In genomic region chr1:119894936-119895335, GRCm38 (mm10) we compare ENCODE assay signal across 8 mouse cellular contexts. TPM values are rescaled to one million over a fixed set of nuclear protein-coding genes. Genes with fewer than 3 reads are reported as not detected.
DNase-seq lines count a peak whose midpoint lies in the region; ATAC-seq lines count a peak whose summit lies in the region.

No protein-coding gene starts in this region.

- ATAC-seq in frontal cortex, adult (ENCODE audit: low TSS enrichment), result 0 out of 2 replicates have a peak, but pooled peaks have one; percentile 3
- ATAC-seq in cerebellum, adult (ENCODE audit: insufficient number of reproducible peaks, low FRiP score, low TSS enrichment), result 0 out of 2 replicates have a peak, but pooled peaks have one; percentile 23
- peak; percentile 27; the same call in 1 of the 2 replicates for ATAC-seq in forebrain, embryonic 14.5 days
- ATAC-seq in hindbrain, embryonic 16.5 days, result peak; percentile 11; the same call in 1 of the 2 replicates
- peak; percentile 65 for ATAC-seq in midbrain, embryonic 11.5 days (ENCODE audit: low FRiP score)

- no peak overlapping the region for H3K9ac ChIP-seq in forebrain, embryonic 14.5 days (ENCODE audit: low read length)
- H3K9ac ChIP-seq in hindbrain, embryonic 16.5 days (ENCODE audit: low read depth, low read length), result no peak overlapping the region
- H3K9ac ChIP-seq in midbrain, embryonic 11.5 days (ENCODE audit: low read length), result no peak overlapping the region

- DNase-seq in frontal cortex, postnatal 14 days (ENCODE audit: low spot score in 2 of 2), result no peak
- DNase-seq in forebrain, embryonic 14.5 days (ENCODE audit: low spot score), result peak; percentile 71
- DNase-seq in left cerebral cortex, postnatal 10 days (ENCODE audit: extremely low spot score in 1 of 2, low spot score in 2 of 2), result peak; percentile 53 to 68
- DNase-seq in midbrain, embryonic 11.5 days (ENCODE audit: low spot score, missing footprints), result peak; percentile 96
- DNase-seq in spleen, adult 12 weeks (ENCODE audit: low spot score), result peak; percentile 38

- H3K36me3 ChIP-seq in forebrain, embryonic 14.5 days (ENCODE audit: control insufficient read depth, insufficient read depth, low read length), result no peaks in the 10 kb centered on the region
- H3K36me3 ChIP-seq in hindbrain, embryonic 16.5 days (ENCODE audit: control insufficient read depth, insufficient read depth, low read length), result no peaks in the 10 kb centered on the region
- H3K36me3 ChIP-seq in midbrain, embryonic 11.5 days (ENCODE audit: control insufficient read depth, insufficient read depth, low read length), result no peaks in the 10 kb centered on the region

- no peaks in the 10 kb centered on the region for H3K27me3 ChIP-seq in forebrain, embryonic 14.5 days (replicated peaks; ENCODE audit: control insufficient read depth, insufficient read depth, low read length)
- no peaks in the 10 kb centered on the region for H3K27me3 ChIP-seq in hindbrain, embryonic 16.5 days (replicated peaks; ENCODE audit: control insufficient read depth, insufficient read depth, low read length)
- H3K27me3 ChIP-seq in midbrain, embryonic 11.5 days (ENCODE audit: control insufficient read depth, insufficient read depth, low read length), result no peaks in the 10 kb centered on the region

- no peak overlapping the region for H3K4me3 ChIP-seq in forebrain, embryonic 14.5 days (ENCODE audit: low read depth, low read length)
- H3K4me3 ChIP-seq in hindbrain, embryonic 16.5 days (ENCODE audit: low read length), result no peak overlapping the region
- no peak overlapping the region for H3K4me3 ChIP-seq in midbrain, embryonic 11.5 days (ENCODE audit: low read depth, low read length)

- no peak overlapping the region for H3K27ac ChIP-seq in forebrain, embryonic 14.5 days (ENCODE audit: low read depth, low read length)
- no peak overlapping the region for H3K27ac ChIP-seq in hindbrain, embryonic 16.5 days (ENCODE audit: low read depth, low read length)
- H3K27ac ChIP-seq in midbrain, embryonic 11.5 days (ENCODE audit: low read depth, low read length), result no peak overlapping the region

- H3K4me1 ChIP-seq in forebrain, embryonic 14.5 days (ENCODE audit: control insufficient read depth, insufficient read depth, low read length), result peaks cover 12% of the 10 kb centered on the region
- H3K4me1 ChIP-seq in hindbrain, embryonic 16.5 days (ENCODE audit: control insufficient read depth, insufficient read depth, low read depth, low read length), result peaks cover 3% of the 10 kb centered on the region; the same call in 1 of the 2 replicates
- H3K4me1 ChIP-seq in midbrain, embryonic 11.5 days (ENCODE audit: control insufficient read depth, insufficient read depth, low read length), result peaks cover 4% of the 10 kb centered on the region; the same call in 1 of the 2 replicates

- 35% methylated on average over 6 of the region's 6 CpGs for WGBS in forebrain, embryonic 14.5 days
- 27% methylated on average over 6 of the region's 6 CpGs for WGBS in hindbrain, embryonic 16.5 days
- 35% methylated on average over 6 of the region's 6 CpGs for WGBS in midbrain, embryonic 11.5 days

- intact Hi-C loops in left cerebral cortex, postnatal 10 days (cut with DNase I), result loop anchor here (5.0 kb wide), 1 partner anchor 58 kb away; the partner anchor contains the start of gene Ptpn4

- no peaks in the 10 kb centered on the region for H3K9me3 ChIP-seq in forebrain, embryonic 14.5 days (replicated peaks; ENCODE audit: control insufficient read depth, low read length)
- H3K9me3 ChIP-seq in hindbrain, embryonic 16.5 days (ENCODE audit: control insufficient read depth, low read length), result no peaks in the 10 kb centered on the region
- H3K9me3 ChIP-seq in midbrain, embryonic 11.5 days (ENCODE audit: control insufficient read depth, low read length), result no peaks in the 10 kb centered on the region

- H3K4me2 ChIP-seq in forebrain, embryonic 14.5 days (ENCODE audit: low read length), result no peak overlapping the region
- H3K4me2 ChIP-seq in hindbrain, embryonic 16.5 days (ENCODE audit: low read length), result no peak overlapping the region
- H3K4me2 ChIP-seq in midbrain, embryonic 11.5 days, result no peak overlapping the region

RNA-seq across cellular contexts. Expression of gene Tmem177, which starts 18.1 kb away (rescaled TPM):
- polyA plus RNA-seq in forebrain, embryonic 14.5 days (2014; fragmentation: Nextera tagmentation; extraction: Ambion mirVana), result 13.3 TPM in 2 replicates
- 6.6 and 8.3 TPM in 2 replicates for polyA plus RNA-seq in hindbrain, embryonic 16.5 days (2015; fragmentation: Nextera tagmentation; extraction: Ambion mirVana)
- 1 to 10 TPM; 5.8 to 6.2 TPM for total RNA-seq in left cerebral cortex, postnatal 10 days (2021)
- polyA plus RNA-seq in midbrain, embryonic 11.5 days (2014; fragmentation: Nextera tagmentation; extraction: Ambion mirVana), result 9.2 and 10.8 TPM in 2 replicates

RNA-seq across cellular contexts. Expression of gene Ptpn4, which starts 57.5 kb away (rescaled TPM):
- polyA plus RNA-seq in forebrain, embryonic 14.5 days (2014; fragmentation: Nextera tagmentation; extraction: Ambion mirVana), result 15.2 and 17.4 TPM in 2 replicates
- 10.1 and 10.7 TPM in 2 replicates for polyA plus RNA-seq in hindbrain, embryonic 16.5 days (2015; fragmentation: Nextera tagmentation; extraction: Ambion mirVana)
- 10 to 100 TPM; 46.2 to 54.6 TPM for total RNA-seq in left cerebral cortex, postnatal 10 days (2021)
- polyA plus RNA-seq in midbrain, embryonic 11.5 days (2014; fragmentation: Nextera tagmentation; extraction: Ambion mirVana), result 12.9 and 17.7 TPM in 2 replicates

Comparison
In these comparisons a context has a peak if more than half of its experiments do, and no peak if none do; other contexts are left out.
1. ATAC-seq: peak in every context shown above with its lines; median percentile 65 in midbrain, embryonic 11.5 days; 27 in forebrain, embryonic 14.5 days; 23 in cerebellum, adult; 11 in hindbrain, embryonic 16.5 days; 3 in frontal cortex, adult.
2. DNase-seq: peak in forebrain, embryonic 14.5 days (single experiment), left cerebral cortex, postnatal 10 days (2 of 2), midbrain, embryonic 11.5 days (single experiment) and spleen, adult 12 weeks (single experiment); none in frontal cortex, postnatal 14 days (0 of 2).